ENCODE assay signal across 24 mouse cellular contexts in genomic region chr12:103160721-103161120, GRCm38 (mm10).
"Had no signal": no experiment of that assay in that cellular context is flagged by ENCODE, and none has a peak within 500 bp of the region (broad histone marks: within the 10 kb centered on the region; RNA-seq: fewer than 3 reads in every experiment).

No protein-coding gene starts in this region.

- H3K4me2 ChIP-seq: heart, embryonic 13.5 days; heart, embryonic 15.5 days; hindbrain, embryonic 13.5 days; hindbrain, embryonic 15.5 days; kidney, embryonic 15.5 days; limb, embryonic 13.5 days; limb, embryonic 15.5 days had no signal

- DNase-seq: gastrocnemius, postnatal 14 days; gastrocnemius, postnatal 36 days; heart, adult 18-20 months; heart, postnatal 14 days; heart, postnatal 36 days; kidney, adult 11 months; kidney, adult 2 months; kidney, adult 9 months; kidney, postnatal 14 days; kidney, postnatal 36 days; layer of hippocampus, adult 9-11 months; layer of hippocampus, postnatal 36 days; left cerebral cortex, postnatal 4 days had no signal

- H3K4me1 ChIP-seq: heart, embryonic 10.5 days; heart, embryonic 15.5 days; limb, embryonic 15.5 days had no signal

- H3K9ac ChIP-seq: heart, embryonic 13.5 days; heart, embryonic 15.5 days; hindbrain, embryonic 13.5 days; hindbrain, embryonic 15.5 days; kidney, embryonic 15.5 days; limb, embryonic 13.5 days; limb, embryonic 15.5 days had no signal

- H3K9me3 ChIP-seq: heart, embryonic 10.5 days; heart, embryonic 13.5 days; heart, embryonic 15.5 days; hindbrain, embryonic 13.5 days; hindbrain, embryonic 15.5 days; kidney, embryonic 15.5 days; limb, embryonic 13.5 days; limb, embryonic 15.5 days had no signal

- H3K4me3 ChIP-seq: heart, embryonic 10.5 days; heart, embryonic 13.5 days; heart, embryonic 15.5 days; hindbrain, embryonic 13.5 days; hindbrain, embryonic 15.5 days; kidney, embryonic 15.5 days; limb, embryonic 13.5 days; limb, embryonic 15.5 days had no signal

- H3K36me3 ChIP-seq: heart, embryonic 10.5 days; heart, embryonic 13.5 days; heart, embryonic 15.5 days; kidney, embryonic 15.5 days; limb, embryonic 13.5 days; limb, embryonic 15.5 days had no signal

- ATAC-seq: hindbrain, postnatal 0 days; intestine, embryonic 16.5 days had no signal

- H3K27me3 ChIP-seq: hindbrain, embryonic 15.5 days; limb, embryonic 13.5 days had no signal

- H3K27ac ChIP-seq: heart, embryonic 10.5 days; heart, embryonic 13.5 days; heart, embryonic 15.5 days; hindbrain, embryonic 13.5 days; hindbrain, embryonic 15.5 days; hindbrain, postnatal 0 days; kidney, embryonic 15.5 days; kidney, postnatal 0 days; limb, embryonic 13.5 days; limb, embryonic 15.5 days had no signal
